Mouse (Mus musculus) common myeloid progenitor, adult 5-6 weeks (primary cell): Measurements from ENCODE around the gene Ucp3. TPM values are rescaled to one million over a fixed set of nuclear protein-coding genes. Genes with fewer than 3 reads are reported as not detected.

ENCODE experiments used
- ATAC-seq: replicated peaks from 2 replicates; pipeline ENCODE4 v1.8.0; 2016; ENCODE audit warnings: low read depth, mild to moderate bottlenecking, moderate TSS enrichment, inconsistent platforms; ENCODE audit not compliant: poor library complexity, severe bottlenecking
- total RNA-seq: library from RNA; stranded (forward); fragments of 200-1000, 187-1606 nt; gene quantifications from 2 replicates; pipeline ENCODE4 v1.2.3, GENCODE M21; 2017

Ucp3 gene
- total RNA-seq, 1 experiment from 2014 or later, result not detected

DNA sequence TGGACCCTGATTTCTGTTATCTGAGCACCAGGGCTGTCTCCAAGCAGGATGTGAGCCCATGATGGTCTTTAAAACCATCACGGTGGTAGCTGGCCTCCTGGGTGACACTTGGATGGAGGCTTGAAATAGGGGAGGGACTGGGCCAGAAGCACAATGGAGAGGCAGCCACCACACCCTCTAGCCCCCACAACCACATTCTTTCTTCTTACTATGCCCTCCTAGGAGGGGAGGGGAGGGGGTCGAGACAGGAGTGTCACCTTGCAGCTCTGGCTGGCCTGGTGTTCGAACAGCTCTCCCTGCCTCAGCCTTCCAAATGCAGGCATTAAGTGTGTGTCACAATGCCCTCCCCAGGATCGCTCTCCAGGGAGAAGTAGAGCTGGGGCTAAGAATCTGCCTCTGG lies 24.6 kb downstream of the Ucp3 start:
- no peak for ATAC-seq

DNA sequence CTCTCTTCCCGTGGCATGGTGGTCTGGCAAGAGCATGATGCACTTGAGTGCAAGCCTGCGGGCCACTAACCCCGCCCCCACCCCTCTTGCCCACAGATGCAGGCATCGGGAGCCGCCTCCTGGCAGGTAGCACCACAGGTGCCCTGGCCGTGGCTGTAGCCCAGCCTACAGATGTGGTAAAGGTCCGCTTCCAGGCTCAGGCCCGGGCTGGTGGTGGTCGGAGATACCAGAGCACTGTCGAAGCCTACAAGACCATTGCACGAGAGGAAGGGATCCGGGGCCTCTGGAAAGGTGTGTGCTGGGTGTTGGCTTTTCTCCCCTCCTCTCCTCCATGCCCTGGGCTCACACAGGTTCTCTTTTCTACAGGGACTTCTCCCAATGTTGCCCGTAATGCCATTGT lies 25.2 kb downstream of the Ucp3 start:
- no peak for ATAC-seq

DNA sequence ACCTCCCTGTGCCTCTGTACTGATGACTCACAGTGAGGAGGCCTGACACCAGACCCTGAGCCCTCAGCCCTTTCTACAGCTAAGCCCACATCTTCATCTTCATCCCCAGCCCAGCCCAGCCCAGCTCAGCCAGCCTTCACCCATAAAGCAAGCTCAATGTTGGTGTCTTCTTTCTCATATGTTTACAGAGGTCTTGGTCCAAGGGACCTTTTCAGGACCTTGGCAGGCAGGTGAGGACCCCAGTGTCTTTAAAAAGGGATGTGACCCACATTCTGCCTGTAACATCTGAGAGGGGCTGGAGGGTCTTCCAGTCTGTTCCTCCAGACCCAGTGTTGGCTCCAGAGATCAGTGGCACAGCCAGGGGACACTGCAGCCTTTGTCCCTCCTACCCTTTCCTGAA lies 26.7 kb downstream of the Ucp3 start:
- ATAC-seq, result no peak

DNA sequence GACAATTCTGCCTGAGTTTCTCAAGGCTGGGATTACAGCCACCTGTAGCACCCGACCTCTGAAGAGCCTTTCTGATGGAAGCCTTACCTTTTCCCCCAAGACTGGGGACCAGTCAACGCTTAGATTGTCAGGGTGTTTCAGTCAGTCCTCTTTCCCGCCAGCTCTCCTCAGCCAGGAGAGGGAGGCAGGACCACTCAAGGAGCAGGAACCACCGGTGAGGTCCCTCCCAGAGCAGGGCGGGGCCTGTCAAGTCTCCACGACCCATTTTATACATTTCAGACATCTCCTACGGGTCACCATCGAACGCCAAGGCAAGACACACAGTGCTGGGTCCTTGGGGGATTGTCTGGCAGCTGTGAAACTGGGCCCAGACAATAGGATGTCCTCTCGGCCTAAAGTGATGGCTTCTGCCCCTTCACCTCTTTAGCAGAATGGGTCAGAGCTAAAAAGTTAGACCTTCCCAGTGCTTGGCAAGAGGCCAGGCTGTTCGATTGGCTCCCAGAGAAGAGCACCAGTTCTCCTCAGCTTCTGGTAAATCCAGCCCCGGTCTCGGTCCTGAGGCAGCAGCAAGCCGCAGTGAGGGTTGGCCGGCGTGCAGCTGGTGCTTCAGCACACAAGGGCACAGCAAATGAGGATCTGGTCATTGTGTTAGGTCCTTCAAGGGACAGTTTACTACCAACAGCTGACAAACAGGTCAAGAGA lies 27.6 kb downstream of the Ucp3 start:
- ATAC-seq, result no peak

DNA sequence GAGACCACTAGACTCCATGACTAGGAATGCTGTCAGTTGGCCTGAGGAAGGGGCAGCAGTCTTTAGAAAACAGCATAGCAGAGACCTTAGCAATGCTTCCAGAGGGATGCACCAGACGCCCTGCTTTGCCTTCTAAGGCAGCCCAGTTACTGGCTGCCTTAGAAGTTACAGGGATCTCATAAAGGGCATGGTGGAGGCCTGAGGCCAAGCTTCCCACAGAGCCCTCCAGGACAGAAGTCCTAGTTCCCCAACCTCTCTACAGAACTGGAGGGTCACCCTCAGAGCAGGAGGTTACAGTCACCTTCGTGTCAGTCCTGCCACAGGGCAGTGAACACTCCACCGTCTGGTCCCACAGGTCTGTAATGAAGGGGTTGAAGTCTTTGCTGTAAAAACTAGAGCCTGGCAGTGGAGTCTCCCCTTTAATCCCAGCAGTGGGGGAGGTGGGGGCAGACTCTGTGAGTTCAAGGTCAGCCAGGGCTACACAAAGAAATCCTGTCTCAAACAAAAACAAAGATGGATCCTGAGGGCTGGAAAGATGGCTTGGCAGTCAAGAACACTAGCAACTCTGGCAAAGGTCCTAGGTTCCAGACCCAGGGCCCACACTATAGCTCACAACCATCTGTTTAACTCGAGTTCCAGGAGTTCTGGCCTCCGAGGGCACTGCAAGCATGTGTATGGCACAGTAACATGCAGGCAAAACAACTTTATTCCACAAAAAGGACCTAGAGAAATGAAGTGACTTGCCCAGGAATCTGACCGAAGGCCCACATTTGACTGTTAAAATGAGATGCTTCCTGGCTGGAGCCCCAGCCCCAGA lies 28.4 kb downstream of the Ucp3 start:
- no peak for ATAC-seq

DNA sequence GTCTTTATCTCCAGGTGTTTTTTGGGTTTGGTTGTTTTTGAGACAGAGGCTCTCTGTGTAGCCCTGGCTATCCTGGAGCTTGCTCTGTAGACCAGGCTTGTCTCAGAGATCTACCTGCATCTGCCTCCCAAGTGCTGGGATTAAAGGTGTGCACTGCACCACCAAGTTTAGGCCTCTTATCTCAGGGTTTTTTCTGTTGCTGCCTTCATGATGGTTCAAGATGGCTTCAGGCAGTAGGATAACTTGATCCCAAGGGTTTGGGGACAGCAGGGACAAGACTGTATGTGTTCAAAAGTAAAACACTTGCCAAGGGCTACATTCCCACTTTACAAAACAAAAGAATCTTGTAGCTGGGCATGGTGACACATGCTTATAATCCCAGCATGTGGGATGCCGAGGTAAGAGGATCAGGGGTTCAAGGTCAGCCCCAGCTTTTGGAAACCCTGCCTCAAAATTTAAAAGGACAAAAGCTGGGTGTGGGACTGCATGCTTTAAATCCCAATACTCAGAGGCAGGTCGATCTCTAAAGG lies 29.1 kb downstream of the Ucp3 start:
- ATAC-seq, result no peak

DNA sequence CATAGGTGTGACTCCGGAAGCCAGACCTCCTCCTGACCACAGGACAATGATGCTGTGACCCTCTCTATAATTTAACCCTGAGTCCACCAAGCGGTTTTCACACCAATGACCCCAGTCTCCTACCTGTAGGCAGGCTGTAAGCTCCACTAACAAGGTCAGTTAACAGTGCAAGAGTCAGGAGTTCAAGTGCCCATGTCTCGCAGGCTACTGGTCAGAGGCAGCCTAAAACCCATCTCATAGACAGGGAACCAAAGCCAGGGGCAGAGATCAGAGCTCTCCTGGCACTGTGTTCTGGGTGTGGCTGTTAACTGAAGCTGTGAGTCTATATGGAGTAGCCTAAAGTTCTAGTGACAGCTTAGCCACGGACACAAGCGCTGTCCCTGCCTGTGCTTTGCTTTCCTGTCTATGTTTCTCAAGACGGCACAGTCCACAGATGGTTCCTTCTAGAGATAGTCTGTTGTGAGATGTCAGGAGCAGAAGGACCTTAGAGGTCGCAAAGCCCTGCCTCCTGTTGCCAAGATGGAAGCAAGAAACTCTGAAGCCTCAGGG lies 29.7 kb downstream of the Ucp3 start:
- ATAC-seq, result peak; percentile 12; the same call in 1 of the 2 replicates

- ATAC-seq, result peak; percentile 53
Measured at GRCm38 (mm10) chr7:100503076-100503475, 30.3 kb downstream of the Ucp3 start.

GRCm38 (mm10) chr7:100504740-100505487 lies 32.1 kb downstream of the Ucp3 start:
- no peak for ATAC-seq

GRCm38 (mm10) chr7:100506494-100506893 lies 33.7 kb downstream of the Ucp3 start:
- ATAC-seq, result no peak

DNA sequence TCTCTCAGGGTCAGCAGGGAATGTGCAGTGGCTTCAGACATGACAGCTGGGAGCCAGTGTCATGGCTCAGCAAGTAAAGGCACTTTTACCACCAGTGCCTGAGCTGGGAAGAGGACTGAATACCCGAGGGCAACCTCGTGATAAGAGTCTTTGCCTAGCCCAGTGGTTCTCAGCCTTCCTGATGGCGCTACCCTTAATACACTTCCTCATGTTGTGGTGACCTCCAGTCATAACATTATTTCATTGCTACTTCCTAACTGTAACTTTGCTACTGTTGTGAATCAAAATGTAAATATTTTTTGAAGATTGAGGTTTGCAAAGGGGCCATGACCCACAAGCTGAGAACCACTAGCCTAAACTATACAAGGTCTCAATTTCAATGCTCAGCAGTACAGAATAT lies 35.9 kb downstream of the Ucp3 start:
- peak; percentile 39; the same call in 1 of the 2 replicates for ATAC-seq

DNA sequence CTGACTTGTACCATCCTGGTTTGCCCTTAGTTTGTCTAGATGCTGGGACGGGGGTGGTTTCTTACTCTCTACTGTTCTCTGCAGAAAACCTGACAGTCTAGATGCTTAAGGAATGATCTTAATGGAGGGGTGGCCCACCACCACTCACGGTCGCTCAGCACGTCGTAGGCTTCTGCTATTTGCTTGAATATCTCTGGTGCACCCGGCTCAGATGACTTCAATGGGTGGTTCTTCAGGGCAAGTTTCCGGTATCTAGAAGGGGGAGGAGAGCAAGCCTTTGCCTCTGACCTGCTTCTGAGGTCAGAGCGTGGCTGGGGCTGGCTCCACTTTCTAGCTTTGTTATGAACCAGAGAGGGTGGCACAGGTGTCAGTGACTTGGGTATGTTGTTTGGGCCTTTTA lies 38.8 kb downstream of the Ucp3 start:
- ATAC-seq, result no peak

DNA sequence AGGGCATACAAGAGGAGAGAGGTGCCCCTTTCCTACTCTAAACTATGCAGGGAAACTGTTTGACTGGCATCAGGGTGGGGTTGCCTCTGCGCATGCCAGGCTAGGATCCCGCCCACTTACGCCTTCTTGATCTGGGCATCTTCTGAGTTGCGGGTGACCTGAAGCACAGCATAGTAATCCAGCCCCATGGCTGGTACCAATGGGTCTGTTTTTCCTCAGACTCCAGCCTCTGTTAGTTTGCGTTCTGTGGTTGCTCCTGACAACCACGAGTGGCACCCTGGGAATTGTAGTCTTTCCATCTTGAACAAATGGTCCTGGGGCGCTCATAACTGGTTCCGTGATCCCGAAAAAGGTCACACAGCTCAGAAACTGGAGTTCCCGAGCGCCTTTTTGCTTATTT lies 41.8 kb downstream of the Ucp3 start, which contains the start of gene Dnajb13:
Gene Dnajb13, minus strand, starts transcription at position 388 of the 400 bp plus-strand sequence.
- no peak; the same call in 1 of the 2 replicates for ATAC-seq

GRCm38 (mm10) chr7:100520204-100520603 lies 47.4 kb downstream of the Ucp3 start:
- no peak for ATAC-seq

DNA sequence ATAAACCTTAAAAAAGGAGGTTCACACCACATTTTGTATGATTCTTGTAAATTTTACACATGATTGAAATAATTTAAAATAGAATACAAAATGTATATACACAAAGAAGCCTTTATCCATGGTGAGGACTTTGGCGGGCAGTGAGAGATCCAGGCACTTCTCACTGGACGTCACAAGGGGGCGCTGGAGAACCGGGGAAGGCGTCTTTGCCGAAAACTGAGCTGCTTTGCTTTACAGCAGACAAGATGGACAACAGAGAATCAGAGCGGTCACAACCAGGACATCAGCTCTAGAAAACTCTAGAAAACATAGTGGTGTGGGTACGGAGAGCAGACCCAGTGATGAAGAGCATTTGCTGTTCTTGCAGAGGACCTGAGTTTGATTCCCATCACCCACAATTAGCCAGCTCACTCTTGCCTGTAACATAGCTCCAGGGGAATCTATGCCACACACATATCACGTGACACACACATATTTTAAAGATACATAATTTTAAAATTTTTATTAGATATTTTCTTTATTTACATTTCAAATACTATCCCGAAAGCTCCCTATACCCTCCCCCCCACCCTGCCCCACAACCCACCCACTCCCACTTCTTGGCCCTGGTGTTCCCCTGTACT lies 48.0 kb downstream of the Ucp3 start:
- peak; percentile 94 for ATAC-seq

GRCm38 (mm10) chr7:100522222-100522621 lies 49.4 kb downstream of the Ucp3 start:
- no peak for ATAC-seq

- ATAC-seq, result no peak
Measured at GRCm38 (mm10) chr7:100524669-100525068, 51.9 kb downstream of the Ucp3 start.

- no peak for ATAC-seq
Measured at GRCm38 (mm10) chr7:100530766-100531165, 58.0 kb downstream of the Ucp3 start.

GRCm38 (mm10) chr7:100533503-100533902 lies 60.7 kb downstream of the Ucp3 start:
- no peak for ATAC-seq

- no peak for ATAC-seq
Measured at GRCm38 (mm10) chr7:100534216-100534615, 61.4 kb downstream of the Ucp3 start.
